Mouse (Mus musculus) liver, embryonic 14.5 days (tissue): Measurements from ENCODE around the gene Gfy. TPM values are rescaled to one million over a fixed set of nuclear protein-coding genes. Genes with fewer than 3 reads are reported as not detected.

ENCODE experiments used
- ATAC-seq: fragments of 200-750 bp; cut with Nextera tagmentation; 2 replicates; pipeline ENCODE4 v1.8.0; 2017; ENCODE audit warnings: moderate number of reproducible peaks, mild to moderate bottlenecking, moderate library complexity; ENCODE audit not compliant: insufficient read depth
- DNase-seq, 3 experiments: peaks; one replicate each; pipeline ENCODE4 v3.0.0-alpha.2; 2012 to 2013; ENCODE audit warnings: low read depth in 3 of 3, low spot score in 3 of 3
- H3K27ac ChIP-seq: fragments of 300-500 bp; sonication (generic); 2 replicates; pipeline ENCODE4 v1.5.1; 2014; ENCODE audit warnings: moderate library complexity, mild to moderate bottlenecking, control low read depth, inconsistent platforms
- H3K27me3 ChIP-seq: fragments of 300-500 bp; sonication (generic); 2 replicates; pipeline ENCODE4 v1.6.1; 2014; ENCODE audit warnings: mild to moderate bottlenecking, low read length, moderate library complexity; ENCODE audit not compliant: control insufficient read depth, insufficient read depth
- H3K36me3 ChIP-seq: fragments of 300-500 bp; sonication (generic); replicated peaks from 2 replicates; pipeline ENCODE4 v1.6.1; 2014; ENCODE audit warnings: low read depth; ENCODE audit not compliant: control insufficient read depth, insufficient read depth
- H3K4me1 ChIP-seq, 2 experiments: fragments of 200-500 bp in 1 of 2; fragments of 300-500 bp in 1 of 2; sonication (generic) in 1 of 2; replicated peaks; 2 replicates each; pipeline ENCODE4 v1.6.1; 2012 to 2014; ENCODE audit warnings: antibody characterized with exemption in 1 of 2, inconsistent platforms in 1 of 2, low read length in 1 of 2; ENCODE audit not compliant: control insufficient read depth in 2 of 2, insufficient read depth in 2 of 2
- H3K4me2 ChIP-seq: fragments of 300-500 bp; sonication (generic); 2 replicates; pipeline ENCODE4 v1.6.1; 2014; ENCODE audit warnings: low read depth, mild to moderate bottlenecking, control low read depth, moderate library complexity
- H3K4me3 ChIP-seq, 2 experiments: fragments of 200-500 bp in 1 of 2; fragments of 300-500 bp in 1 of 2; sonication (generic) in 1 of 2; 2 replicates each; pipeline ENCODE4 v1.5.1; 2012 to 2014; ENCODE audit warnings: low read depth in 2 of 2, low read length in 2 of 2, mild to moderate bottlenecking in 2 of 2, control low read depth in 1 of 2, inconsistent platforms in 1 of 2, moderate library complexity in 1 of 2; ENCODE audit not compliant: insufficient read depth in 1 of 2
- H3K9ac ChIP-seq: fragments of 300-500 bp; sonication (generic); replicated peaks from 2 replicates; pipeline ENCODE4 v1.6.1; 2014; ENCODE audit warnings: mild to moderate bottlenecking, control low read depth, moderate library complexity
- H3K9me3 ChIP-seq: fragments of 300-500 bp; sonication (generic); 2 replicates; pipeline ENCODE4 v1.6.1; 2016; ENCODE audit warnings: low read length, mixed read lengths; ENCODE audit not compliant: control insufficient read depth
- CTCF ChIP-seq: IDR thresholded peaks from 2 replicates; pipeline ENCODE4 v1.5.1; 2016; ENCODE audit warnings: antibody characterized with exemption, low read depth, control low read depth
- EP300 ChIP-seq: IDR thresholded peaks from 2 replicates; pipeline ENCODE4 v1.6.1; 2016; ENCODE audit warnings: antibody characterized with exemption, low read depth
- WGBS: fragments of 180-500 bp; shearing (Covaris S2); extraction: QIAGEN DNeasy Blood & Tissue Kit; methylation state at CpG from one replicate; pipeline ENCODE4 v1.1.7; 2014; ENCODE audit not compliant: insufficient replicate concordance; 5-methylcytosine and 5-hydroxymethylcytosine counted together
- polyA plus RNA-seq, 2 experiments: library from polyadenylated mRNA; depleted of rRNA in 1 of 2; stranded (reverse) in 1 of 2; unstranded in 1 of 2; fragments of >200 nt; fragmentation: Nextera tagmentation in 1 of 2; extraction: Ambion mirVana in 1 of 2; gene quantifications; 2 replicates each; pipeline versions ENCODE4 v1.2.1 to v1.2.3; 2012 to 2014

Gfy gene
- polyA plus RNA-seq, 2 experiments, result not detected

DNA sequence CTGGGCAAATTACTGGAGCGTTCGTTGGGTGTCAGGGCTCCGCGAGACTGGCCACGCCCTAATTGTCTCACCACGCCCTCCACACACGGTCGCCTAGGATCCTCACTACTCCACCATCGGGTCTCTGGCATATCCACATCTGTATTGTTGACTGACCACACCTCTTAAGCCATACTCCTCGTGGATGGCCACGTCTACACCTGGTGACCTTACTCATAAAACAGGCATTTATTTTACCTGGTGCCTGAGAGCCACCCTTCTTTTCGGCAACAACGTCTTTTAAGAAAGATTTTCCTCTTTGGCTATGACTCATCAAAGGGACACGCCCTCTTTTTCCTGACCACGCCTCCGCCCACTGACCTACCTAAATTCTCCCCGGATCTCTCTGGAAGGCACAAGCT is 32.5 kb upstream of the Gfy start, which contains the start of gene Dkkl1:
TSS of gene Dkkl1 (minus strand) at position 297 of the 401 bp plus-strand sequence.
- peak in 2 of 3 experiments; percentile 30 to 48 for DNase-seq
- peak within 1 kb of the TSS; percentile 1 to 27; a peak in 2 of 4 replicates for H3K4me3 ChIP-seq
- H3K9ac ChIP-seq, result peak within 1 kb of the TSS; percentile 18; the same call in 1 of the 2 replicates
- no peaks in the 10 kb centered on the region for H3K36me3 ChIP-seq
- peaks cover 13 to 19% of the 10 kb centered on the region in 2 experiments for H3K4me1 ChIP-seq
- peak; percentile 60; the same call in 1 of the 2 replicates for ATAC-seq
- 2% methylated on average over 17 of the region's 17 CpGs for WGBS
- H3K4me2 ChIP-seq, result peak within 1 kb of the TSS; percentile 68
- H3K27me3 ChIP-seq, result peaks cover 17% of the 10 kb centered on the region
- H3K9me3 ChIP-seq, result no peaks in the 10 kb centered on the region
- no peak within 1 kb of the TSS for H3K27ac ChIP-seq
- TF ChIP-seq CTCF, result no peak
- TF ChIP-seq EP300, result no peak

- WGBS, result 11% methylated on average over 10 of the region's 10 CpGs
- H3K27me3 ChIP-seq, result peaks cover 12% of the 10 kb centered on the region
- H3K4me3 ChIP-seq, result no peak overlapping the region
These were observed 31.7 kb upstream of the Gfy start for GRCm38 (mm10) chr7:45211070-45211469.

GRCm38 (mm10) chr7:45208260-45208659 is 28.9 kb upstream of the Gfy start:
- Histone ChIP-seq H3K4me2 (no peak overlapping the region), H3K27ac (no peak overlapping the region), H3K9me3 (no peaks in the 10 kb centered on the region), H3K9ac (no peak overlapping the region), H3K27me3 (peaks cover 6% of the 10 kb centered on the region; the same call in 1 of the 2 replicates), H3K4me3 (no peak overlapping the region), H3K36me3 (no peaks in the 10 kb centered on the region), H3K4me1 (peaks cover 13 to 23% of the 10 kb centered on the region in 2 experiments)
- DNase-seq (no peak), ATAC-seq (no peak)
- 66% methylated on average over 6 of the region's 6 CpGs for WGBS
- TF ChIP-seq CTCF (peak; percentile 29; the same call in 1 of the 2 replicates), EP300 (no peak)

More at GRCm38 (mm10) chr7:45211070-45211469, 31.7 kb upstream of the Gfy start:
- H3K9ac ChIP-seq, result no peak overlapping the region
- no peak overlapping the region for H3K27ac ChIP-seq
- H3K9me3 ChIP-seq, result no peaks in the 10 kb centered on the region
- ATAC-seq (no peak), DNase-seq (no peak)
- H3K4me2 ChIP-seq, result peak overlapping the region; percentile 68
- H3K4me1 ChIP-seq, result peaks cover 13 to 19% of the 10 kb centered on the region in 2 experiments
- no peaks in the 10 kb centered on the region for H3K36me3 ChIP-seq
- TF ChIP-seq CTCF (no peak), EP300 (no peak)

DNA sequence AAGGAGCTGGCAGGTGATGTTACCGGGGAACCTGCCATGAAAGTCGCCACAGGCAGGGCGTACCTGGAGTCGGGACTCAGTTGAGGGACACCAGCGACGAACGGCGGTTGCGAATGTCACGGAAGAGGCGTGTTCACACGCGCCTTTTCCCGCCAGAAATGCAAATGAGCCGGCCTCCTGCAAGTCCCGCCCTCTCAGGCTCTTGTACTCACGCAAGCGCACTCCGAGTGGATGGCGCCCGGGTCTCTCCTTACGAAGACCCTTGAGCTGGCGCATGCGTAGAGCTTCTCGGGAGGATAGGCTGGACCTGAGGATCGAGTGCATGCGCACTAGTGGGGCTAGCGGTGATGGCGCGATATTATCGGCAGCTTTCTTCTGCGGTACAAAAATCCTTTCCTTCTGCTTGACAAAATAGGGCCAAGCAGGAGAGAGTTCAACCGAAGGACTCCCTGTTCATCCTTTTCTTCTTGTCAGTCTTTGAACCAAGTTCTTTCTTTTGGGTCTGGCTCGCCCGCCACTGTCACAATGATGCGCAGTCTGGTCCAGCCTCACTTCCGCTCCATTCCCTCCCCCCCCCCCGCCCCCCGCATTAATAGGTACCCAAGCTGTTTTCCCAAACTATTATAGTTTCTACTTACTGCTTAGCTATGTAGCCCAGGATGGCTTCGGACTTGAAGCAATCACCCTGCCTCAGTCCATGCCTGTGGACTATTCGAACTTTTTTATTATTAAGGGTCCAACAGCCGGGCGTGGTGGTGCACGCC is 25.2 kb upstream of the Gfy start, which contains the start of gene Ccdc155:
TSS of gene Ccdc155 (minus strand) at position 513 of the 764 bp plus-strand sequence.
- Histone ChIP-seq H3K4me1 (peaks cover 0 to 7% of the 10 kb centered on the region in 2 experiments; a peak in 1 of 4 replicates), H3K36me3 (no peaks in the 10 kb centered on the region), H3K4me3 (peak within 1 kb of the TSS; percentile 47 to 56), H3K27me3 (no peaks in the 10 kb centered on the region), H3K9me3 (no peaks in the 10 kb centered on the region), H3K4me2 (peak within 1 kb of the TSS; percentile 71), H3K9ac (no peak within 1 kb of the TSS; the same call in 1 of the 2 replicates), H3K27ac (no peak within 1 kb of the TSS)
- ATAC-seq, result peak; percentile 91
- WGBS, result 5% methylated on average over 44 of the region's 44 CpGs
- peak; percentile 79 to 83 (median 82) for DNase-seq
- TF ChIP-seq EP300 (no peak), CTCF (0 out of 2 replicates have a peak, but pooled peaks have one; percentile 10)

GRCm38 (mm10) chr7:45202654-45203053 is 23.3 kb upstream of the Gfy start:
- ATAC-seq (no peak), DNase-seq (no peak)
- no peak overlapping the region for H3K27ac ChIP-seq
- no peak overlapping the region for H3K9ac ChIP-seq
- no peak for TF ChIP-seq EP300
- no peak for TF ChIP-seq CTCF
- peaks cover 0 to 7% of the 10 kb centered on the region in 2 experiments; a peak in 1 of 4 replicates for H3K4me1 ChIP-seq
- H3K36me3 ChIP-seq, result no peaks in the 10 kb centered on the region
- H3K27me3 ChIP-seq, result no peaks in the 10 kb centered on the region
- no peaks in the 10 kb centered on the region for H3K9me3 ChIP-seq
- no peak overlapping the region for H3K4me3 ChIP-seq
- H3K4me2 ChIP-seq, result no peak overlapping the region
- 48% methylated on average over 10 of the region's 10 CpGs for WGBS
